Mouse (Mus musculus) CH12.LX (cell line): ENCODE measurements at regions not wholly inside any gene's neighbourhood (a gene's known extent, or its start where the extent isn't known, plus 50 kb on each side); places are given as distances from the start of the nearest gene placed in this dataset.

ENCODE experiments used
- DNase-seq: peaks from one replicate; pipeline ENCODE4 v3.0.0-alpha.2; 2013; ENCODE audit errors: extremely low read depth
- H3K27ac ChIP-seq: 2 replicates; pipeline ENCODE4 v1.5.1; 2012; ENCODE audit warnings: low read depth, mild to moderate bottlenecking, control low read depth, moderate library complexity; ENCODE audit not compliant: insufficient read depth
- H3K27me3 ChIP-seq: replicated peaks from 2 replicates; pipeline ENCODE3; 2012; ENCODE audit warnings: inconsistent platforms
- H3K36me3 ChIP-seq, 2 experiments: replicated peaks in 1 of 2; 2 replicates each; pipeline versions ENCODE3 to v1.6.1; 2012; ENCODE audit warnings: inconsistent platforms in 1 of 2, low read length in 1 of 2, mild to moderate bottlenecking in 1 of 2, mixed read lengths in 1 of 2, moderate library complexity in 1 of 2; ENCODE audit not compliant: control insufficient read depth in 1 of 2, insufficient read depth in 1 of 2
- H3K4me1 ChIP-seq, 2 experiments: 2 replicates each; pipeline ENCODE4 v1.6.1; 2012; ENCODE audit warnings: inconsistent platforms in 1 of 2, moderate library complexity in 1 of 2; ENCODE audit not compliant: insufficient read depth in 2 of 2, control insufficient read depth in 1 of 2
- H3K4me2 ChIP-seq: 2 replicates; pipeline ENCODE4 v1.6.1; 2012; ENCODE audit warnings: low read depth, mild to moderate bottlenecking, control low read depth; ENCODE audit not compliant: poor library complexity, insufficient read depth, severe bottlenecking
- H3K4me3 ChIP-seq, 3 experiments: fragments of 150-350 bp in 1 of 3; sonication (generic) in 1 of 3; replicated peaks in 1 of 3; 2 replicates each; pipeline versions ENCODE3 to v1.5.1; 2011 to 2012; ENCODE audit warnings: low read depth in 2 of 3, low read length in 2 of 3, mild to moderate bottlenecking in 2 of 3, moderate library complexity in 2 of 3, control low read depth in 1 of 3, improper control_type of control experiment in 1 of 3, inconsistent platforms in 1 of 3, mixed read lengths in 1 of 3; ENCODE audit not compliant: poor library complexity in 1 of 3
- H3K79me2 ChIP-seq: replicated peaks from 2 replicates; pipeline ENCODE4 v1.6.1; 2012; ENCODE audit warnings: mild to moderate bottlenecking, moderate library complexity; ENCODE audit not compliant: control insufficient read depth, poor library complexity, insufficient read depth, severe bottlenecking; ENCODE audit errors: extremely low read depth
- H3K9ac ChIP-seq: 2 replicates; pipeline ENCODE4 v1.6.1; 2012; ENCODE audit warnings: low read depth, mild to moderate bottlenecking, control low read depth, moderate library complexity; ENCODE audit not compliant: insufficient read depth
- H3K9me3 ChIP-seq: replicated peaks from 2 replicates; pipeline ENCODE3; 2012; ENCODE audit warnings: low read length, inconsistent platforms, mixed read lengths
- BHLHE40 ChIP-seq: IDR thresholded peaks from 2 replicates; pipeline ENCODE4 v1.6.1; 2011; ENCODE audit warnings: mild to moderate bottlenecking, low read depth, low read length, improper control_type of control experiment
- CTCF ChIP-seq, 2 experiments: IDR thresholded peaks in 1 of 2; conservative IDR thresholded peaks in 1 of 2; 2 replicates each; pipeline ENCODE4 v1.5.1; 2011 to 2012; ENCODE audit warnings: low read depth in 2 of 2, low read length in 2 of 2, improper control_type of control experiment in 1 of 2, inconsistent platforms in 1 of 2, mild to moderate bottlenecking in 1 of 2, moderate library complexity in 1 of 2
- ELF1 ChIP-seq: IDR thresholded peaks from 2 replicates; pipeline ENCODE4 v1.6.1; 2014; ENCODE audit warnings: low read depth, mild to moderate bottlenecking, inconsistent platforms, low read length, improper control_type of control experiment
- EP300 ChIP-seq: IDR thresholded peaks from 2 replicates; pipeline ENCODE4 v1.6.1; 2011; ENCODE audit warnings: low read length, improper control_type of control experiment
- ETS1 ChIP-seq: conservative IDR thresholded peaks from 2 replicates; pipeline ENCODE4 v1.6.1; 2012; ENCODE audit warnings: low read depth, mild to moderate bottlenecking, inconsistent platforms, low read length, improper control_type of control experiment, moderate library complexity
- JUN ChIP-seq: IDR thresholded peaks from 2 replicates; pipeline ENCODE4 v1.6.1; 2011; ENCODE audit warnings: low read depth, mild to moderate bottlenecking, low read length, improper control_type of control experiment, moderate library complexity; ENCODE audit not compliant: insufficient read depth
- MAZ ChIP-seq: IDR thresholded peaks from 2 replicates; pipeline ENCODE4 v1.6.1; 2012; ENCODE audit warnings: low read depth, mild to moderate bottlenecking, inconsistent platforms, low read length, improper control_type of control experiment, moderate library complexity
- MXI1 ChIP-seq: IDR thresholded peaks from 2 replicates; pipeline ENCODE4 v1.6.1; 2011; ENCODE audit warnings: mild to moderate bottlenecking, low read depth, low read length, improper control_type of control experiment
- RAD21 ChIP-seq: IDR thresholded peaks from 2 replicates; pipeline ENCODE4 v1.6.1; 2011; ENCODE audit warnings: low read depth, mild to moderate bottlenecking, low read length, improper control_type of control experiment, moderate library complexity
- SMC3 ChIP-seq: IDR thresholded peaks from 2 replicates; pipeline ENCODE4 v1.6.1; 2011; ENCODE audit warnings: low read depth, low read length, improper control_type of control experiment
- TBP ChIP-seq: conservative IDR thresholded peaks from 2 replicates; pipeline ENCODE4 v1.6.1; 2011; ENCODE audit warnings: low read depth, low read length, improper control_type of control experiment
- TCF12 ChIP-seq: IDR thresholded peaks from 2 replicates; pipeline ENCODE4 v1.6.1; 2014; ENCODE audit warnings: low read depth, mild to moderate bottlenecking, inconsistent platforms, low read length, improper control_type of control experiment
- UBTF ChIP-seq: IDR thresholded peaks from 2 replicates; pipeline ENCODE4 v1.6.1; 2012; ENCODE audit warnings: low read depth, mild to moderate bottlenecking, inconsistent platforms, low read length, improper control_type of control experiment, moderate library complexity
- USF2 ChIP-seq: conservative IDR thresholded peaks from 2 replicates; pipeline ENCODE4 v1.6.1; 2011; ENCODE audit warnings: low read depth, low read length, improper control_type of control experiment
- ZC3H11A ChIP-seq: IDR thresholded peaks from 2 replicates; pipeline ENCODE4 v1.6.1; 2012; ENCODE audit warnings: low read depth, mild to moderate bottlenecking, inconsistent platforms, low read length, improper control_type of control experiment
- ZKSCAN1 ChIP-seq: IDR thresholded peaks from 2 replicates; pipeline ENCODE4 v1.6.1; 2012; ENCODE audit warnings: low read depth, inconsistent platforms, low read length, improper control_type of control experiment, borderline replicate concordance
- ZMIZ1 ChIP-seq: IDR thresholded peaks from 2 replicates; pipeline ENCODE4 v1.6.1; 2012; ENCODE audit warnings: low read depth, mild to moderate bottlenecking, inconsistent platforms, low read length, improper control_type of control experiment
- dilution Hi-C: fragments of 300-500 bp; cut with MboI; formaldehyde crosslinking; loops from 2 replicates; pipeline ENCODE4 v1.14.3; 2020; ENCODE audit warnings: low sequenced_read_pairs; ENCODE audit not compliant: extremely low pct_unique_long_range_greater_than_20kb, extremely low pct_ligation_motif_present
- in situ Hi-C: fragments of 300-500 bp; cut with MboI; formaldehyde crosslinking; loops from 3 replicates; pipeline ENCODE4 v1.14.3; 2019; ENCODE audit warnings: low sequenced_read_pairs, low pct_ligation_motif_present, low pct_unique_long_range_greater_than_20kb, mixed read lengths

- no peaks in the 10 kb centered on the region for H3K79me2 ChIP-seq
- H3K4me3 ChIP-seq: no peak overlapping the region
- H3K4me1 ChIP-seq: peaks cover 4 to 11% of the 10 kb centered on the region in 2 experiments; a peak in 3 of 4 replicates
- no peak for DNase-seq
- TF ChIP-seq MXI1 (no peak), ETS1 (no peak), ZKSCAN1 (no peak), SMC3 (no peak), TBP (no peak), ZMIZ1 (no peak), ELF1 (no peak), TCF12 (no peak), EP300 (no peak), ZC3H11A (no peak), CTCF (conservative IDR thresholded peaks at IDR 0.05 in 1 of 2, IDR thresholded peaks at IDR 0.05 in 1 of 2; ENCODE audit: low read depth in 2 of 2, low read length in 2 of 2) (no peak), JUN (no peak), USF2 (no peak)
- dilution Hi-C loops (no loop called here), in situ Hi-C loops (no loop called here)
- H3K4me2 ChIP-seq: no peak overlapping the region
- H3K27me3 ChIP-seq: peaks cover 16% of the 10 kb centered on the region
- no peaks in the 10 kb centered on the region for H3K9me3 ChIP-seq
- H3K27ac ChIP-seq: no peak overlapping the region
- H3K36me3 ChIP-seq: no peaks in the 10 kb centered on the region
- no peak overlapping the region for H3K9ac ChIP-seq
Measured at GRCm38 (mm10) chr16:5422041-5422440, 166.3 kb upstream of the Eef2kmt start.

DNA sequence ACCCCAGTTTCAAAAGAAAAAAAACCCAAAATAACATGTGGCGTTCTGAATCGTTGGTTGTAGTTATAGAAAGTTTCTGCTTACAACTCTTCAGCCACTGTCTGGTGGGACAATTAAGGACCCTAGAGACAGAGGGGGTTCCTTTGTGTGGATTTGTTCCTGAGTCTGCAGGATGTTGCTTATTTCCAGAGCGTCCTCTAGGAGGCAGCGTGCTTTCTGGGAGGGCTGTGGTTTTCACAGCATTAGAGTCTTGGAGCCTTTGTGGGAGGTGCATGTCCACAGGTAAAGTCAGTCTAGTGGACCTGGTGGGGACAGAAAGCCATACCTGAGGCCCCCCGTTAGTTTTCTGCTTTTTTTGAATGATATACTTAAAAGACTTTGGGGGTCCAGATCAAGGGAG lies 165.8 kb upstream of the Eef2kmt start:
- Histone ChIP-seq H3K4me3 (no peak overlapping the region), H3K79me2 (no peaks in the 10 kb centered on the region), H3K27ac (no peak overlapping the region), H3K27me3 (peaks cover 19% of the 10 kb centered on the region), H3K9me3 (no peaks in the 10 kb centered on the region), H3K9ac (no peak overlapping the region), H3K4me2 (no peak overlapping the region), H3K4me1 (peaks cover 4 to 10% of the 10 kb centered on the region in 2 experiments; a peak in 2 of 4 replicates), H3K36me3 (no peaks in the 10 kb centered on the region)
- no peak for DNase-seq
- in situ Hi-C loops: no loop called here
- dilution Hi-C loops: no loop called here
- TF ChIP-seq RAD21 (peak; percentile 23), UBTF (no peak), MAZ (no peak), SMC3 (peak; percentile 50), CTCF (conservative IDR thresholded peaks at IDR 0.05 in 1 of 2, IDR thresholded peaks at IDR 0.05 in 1 of 2; ENCODE audit: low read depth in 2 of 2, low read length in 2 of 2) (peak; percentile 17 to 54; a peak in 3 of 4 replicates), BHLHE40 (no peak)
